Mouse (Mus musculus): ENCODE measurements around the gene Gm48552. TPM values are rescaled to one million over a fixed set of nuclear protein-coding genes. Genes with fewer than 3 reads are reported as not detected.

Gm48552 gene
- polyA plus RNA-seq, 1 experiment from 2014 or later, result 1.7 TPM

Small RNAs within 50 kb of the gene (microRNA-seq; reads per million reads assigned to microRNA genes)
- 0.99 reads per million for gene Mir1191b
- not detected for gene Mir6913

Other genes with a start within 250 kb of the Gm48552 start
- 35.5 and 41.8 TPM in 2 replicates for gene Pias4, start 221.1 kb upstream of the Gm48552 start, polyA plus RNA-seq (2015; fragmentation: Nextera tagmentation; extraction: Ambion mirVana)
- gene Eef2, start 212.4 kb upstream of the Gm48552 start, polyA plus RNA-seq (2015; fragmentation: Nextera tagmentation; extraction: Ambion mirVana), result 589 and 620 TPM in 2 replicates
- gene Dapk3, start 206.0 kb upstream of the Gm48552 start, polyA plus RNA-seq (2015; fragmentation: Nextera tagmentation; extraction: Ambion mirVana), result 37.5 and 40.5 TPM in 2 replicates
- not detected in 2 replicates for gene 4930442H23Rik, start 205.2 kb upstream of the Gm48552 start, polyA plus RNA-seq (2015; fragmentation: Nextera tagmentation; extraction: Ambion mirVana)
- gene Nmrk2, start 187.0 kb upstream of the Gm48552 start, polyA plus RNA-seq (2015; fragmentation: Nextera tagmentation; extraction: Ambion mirVana), result 0.11 and 0.31 TPM in 2 replicates
- gene Atcay, start 158.2 kb upstream of the Gm48552 start, polyA plus RNA-seq (2015; fragmentation: Nextera tagmentation; extraction: Ambion mirVana), result 0.36 and 0.39 TPM in 2 replicates
- gene Zfr2, start 155.8 kb upstream of the Gm48552 start, polyA plus RNA-seq (2015; fragmentation: Nextera tagmentation; extraction: Ambion mirVana), result 5.0 and 6.0 TPM in 2 replicates
- 2.9 and 3.5 TPM in 2 replicates for gene Matk, start 136.1 kb upstream of the Gm48552 start, polyA plus RNA-seq (2015; fragmentation: Nextera tagmentation; extraction: Ambion mirVana)
- gene Mrpl54, start 122.1 kb upstream of the Gm48552 start, polyA plus RNA-seq (2015; fragmentation: Nextera tagmentation; extraction: Ambion mirVana), result 202 and 210 TPM in 2 replicates
- gene Apba3, start 122.0 kb upstream of the Gm48552 start, polyA plus RNA-seq (2015; fragmentation: Nextera tagmentation; extraction: Ambion mirVana), result 61.2 and 69.2 TPM in 2 replicates
- gene Tjp3, start 97.4 kb upstream of the Gm48552 start, polyA plus RNA-seq (2015; fragmentation: Nextera tagmentation; extraction: Ambion mirVana), result 29.3 and 32.9 TPM in 2 replicates
- gene Pip5k1c, start 96.0 kb upstream of the Gm48552 start, polyA plus RNA-seq (2015; fragmentation: Nextera tagmentation; extraction: Ambion mirVana), result 41.0 and 43.1 TPM in 2 replicates
- gene Cactin, start 67.9 kb upstream of the Gm48552 start, polyA plus RNA-seq (2015; fragmentation: Nextera tagmentation; extraction: Ambion mirVana), result 36.6 and 37.9 TPM in 2 replicates
- gene Tbxa2r, start 60.3 kb upstream of the Gm48552 start, polyA plus RNA-seq (2015; fragmentation: Nextera tagmentation; extraction: Ambion mirVana), result 18.6 and 19.6 TPM in 2 replicates
- gene Gipc3, start 45.7 kb upstream of the Gm48552 start, polyA plus RNA-seq (2015; fragmentation: Nextera tagmentation; extraction: Ambion mirVana), result 0.05 and 0.10 TPM in 2 replicates
- gene Hmg20b, start 38.5 kb upstream of the Gm48552 start, polyA plus RNA-seq (2015; fragmentation: Nextera tagmentation; extraction: Ambion mirVana), result 90.6 and 93.2 TPM in 2 replicates
- gene Mfsd12, start 31.5 kb upstream of the Gm48552 start, polyA plus RNA-seq (2015; fragmentation: Nextera tagmentation; extraction: Ambion mirVana), result 13.7 and 13.9 TPM in 2 replicates
- 2.0 and 2.2 TPM in 2 replicates for gene 4930404N11Rik, start 23.2 kb upstream of the Gm48552 start, polyA plus RNA-seq (2015; fragmentation: Nextera tagmentation; extraction: Ambion mirVana)
- gene Fzr1, start 10.5 kb upstream of the Gm48552 start, polyA plus RNA-seq (2015; fragmentation: Nextera tagmentation; extraction: Ambion mirVana), result 95.4 and 105 TPM in 2 replicates
- 71.4 and 73.1 TPM in 2 replicates for gene Dohh, start 4.6 kb upstream of the Gm48552 start, polyA plus RNA-seq (2015; fragmentation: Nextera tagmentation; extraction: Ambion mirVana)
- 3.0 and 3.1 TPM in 2 replicates for gene Gm48551, start 4.5 kb upstream of the Gm48552 start, polyA plus RNA-seq (2015; fragmentation: Nextera tagmentation; extraction: Ambion mirVana)
- gene Smim24, start 4.0 kb downstream of the Gm48552 start, polyA plus RNA-seq (2015; fragmentation: Nextera tagmentation; extraction: Ambion mirVana), result 7.9 and 9.0 TPM in 2 replicates
- 92.5 and 106 TPM in 2 replicates for gene Nfic, start 66.6 kb downstream of the Gm48552 start, polyA plus RNA-seq (2015; fragmentation: Nextera tagmentation; extraction: Ambion mirVana)
- gene Celf5, start 93.7 kb downstream of the Gm48552 start, polyA plus RNA-seq (2015; fragmentation: Nextera tagmentation; extraction: Ambion mirVana), result 0.40 and 0.67 TPM in 2 replicates
- gene Ncln, start 107.4 kb downstream of the Gm48552 start, polyA plus RNA-seq (2015; fragmentation: Nextera tagmentation; extraction: Ambion mirVana), result 82.9 and 83.6 TPM in 2 replicates
- 2.8 and 4.1 TPM in 2 replicates for gene S1pr4, start 111.1 kb downstream of the Gm48552 start, polyA plus RNA-seq (2015; fragmentation: Nextera tagmentation; extraction: Ambion mirVana)
- gene Gna15, start 135.2 kb downstream of the Gm48552 start, polyA plus RNA-seq (2015; fragmentation: Nextera tagmentation; extraction: Ambion mirVana), result 1.8 and 2.2 TPM in 2 replicates
- 68.7 and 70.9 TPM in 2 replicates for gene Gna11, start 156.2 kb downstream of the Gm48552 start, polyA plus RNA-seq (2015; fragmentation: Nextera tagmentation; extraction: Ambion mirVana)
- 377 and 416 TPM in 2 replicates for gene Aes, start 170.5 kb downstream of the Gm48552 start, polyA plus RNA-seq (2015; fragmentation: Nextera tagmentation; extraction: Ambion mirVana)
- gene Tle2, start 185.6 kb downstream of the Gm48552 start, polyA plus RNA-seq (2015; fragmentation: Nextera tagmentation; extraction: Ambion mirVana), result 51.2 and 53.3 TPM in 2 replicates
- gene Tle6, start 212.1 kb downstream of the Gm48552 start, polyA plus RNA-seq (2015; fragmentation: Nextera tagmentation; extraction: Ambion mirVana), result 30.1 and 33.8 TPM in 2 replicates
- gene BC025920, start 217.3 kb downstream of the Gm48552 start, polyA plus RNA-seq (2015; fragmentation: Nextera tagmentation; extraction: Ambion mirVana), result 0.24 and 0.98 TPM in 2 replicates
- gene Sirt6, start 238.8 kb downstream of the Gm48552 start, polyA plus RNA-seq (2015; fragmentation: Nextera tagmentation; extraction: Ambion mirVana), result 38.0 and 40.0 TPM in 2 replicates
- gene Ankrd24, start 239.5 kb downstream of the Gm48552 start, polyA plus RNA-seq (2015; fragmentation: Nextera tagmentation; extraction: Ambion mirVana), result 8.5 and 9.2 TPM in 2 replicates

Data from lung, embryonic 16.5 days (tissue).